Mouse (Mus musculus): ENCODE results near the gene Ptov1. TPM values are rescaled to one million over a fixed set of nuclear protein-coding genes. Genes with fewer than 3 reads are reported as not detected.
A peak's percentile ranks its signal among the peaks of the same experiment; 100 is the strongest.

Ptov1 gene
- total RNA-seq, 2 experiments from 2014 or later, result 239 to 266 TPM

DNA sequence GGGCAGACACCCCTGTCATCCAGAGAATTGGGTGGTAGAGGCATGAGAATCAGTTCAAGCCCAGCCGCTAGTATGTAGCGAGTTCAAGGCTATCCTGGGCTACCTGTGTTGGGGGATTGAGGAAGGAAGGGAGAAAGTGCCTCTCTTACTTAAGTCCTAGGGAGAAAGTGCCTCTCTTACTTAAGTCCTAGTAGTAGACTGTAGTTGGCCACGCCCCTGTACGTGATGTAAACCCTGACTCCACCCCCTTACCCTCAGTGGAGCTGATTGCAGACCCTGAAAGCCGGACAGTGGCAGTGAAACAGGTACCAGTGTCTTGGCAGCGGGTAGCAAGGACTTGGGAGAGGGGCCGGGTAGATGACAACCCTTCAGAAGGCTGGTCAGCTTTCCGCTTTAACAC lies 11.7 kb downstream of the Ptov1 start:
- peak; percentile 59 for DNase-seq

GRCm38 (mm10) chr7:44857042-44857552 lies 12.5 kb downstream of the Ptov1 start, which contains the start of gene Pnkp:
Gene Pnkp, plus strand, starts transcription at chr7:44857139.
- peak; percentile 90 for DNase-seq

GRCm38 (mm10) chr7:44856265-44856916 lies 13.2 kb downstream of the Ptov1 start:
- no peak for DNase-seq

- DNase-seq, result no peak
Measured at GRCm38 (mm10) chr7:44855036-44855435, 14.6 kb downstream of the Ptov1 start.

DNA sequence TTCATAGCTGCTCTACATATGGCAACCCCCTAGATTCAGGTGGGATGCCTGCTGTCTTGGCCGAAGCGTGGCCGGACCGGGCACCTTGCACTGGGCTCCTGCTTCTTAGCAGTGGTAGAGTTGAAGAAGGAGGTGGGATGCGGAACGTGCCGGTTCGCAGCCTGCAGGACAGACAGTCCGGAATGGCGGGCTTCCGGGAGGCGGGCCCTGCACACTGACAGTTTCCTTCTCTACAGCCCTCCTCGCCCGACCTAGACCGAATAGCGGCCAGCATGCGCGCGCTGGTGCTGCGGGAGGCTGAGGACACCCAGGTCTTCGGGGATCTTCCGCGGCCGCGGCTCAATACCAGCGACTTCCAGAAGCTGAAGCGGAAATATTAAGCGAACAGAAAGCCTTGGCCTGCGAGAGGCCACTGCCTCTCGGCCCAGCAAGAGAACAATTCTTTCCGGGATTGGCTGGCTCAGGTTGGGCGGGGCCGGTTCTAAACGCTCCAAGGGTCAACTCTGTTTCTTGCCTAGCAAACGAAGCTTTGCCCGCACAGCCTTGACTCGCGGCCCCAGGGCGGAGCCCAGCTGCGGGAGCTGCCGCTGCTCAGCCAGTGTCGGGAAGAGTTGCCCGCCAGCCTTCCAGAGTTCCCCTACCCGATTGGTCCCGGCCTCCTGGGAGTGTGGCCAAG lies 15.1 kb downstream of the Ptov1 start:
- peak; percentile 95 for DNase-seq

DNA sequence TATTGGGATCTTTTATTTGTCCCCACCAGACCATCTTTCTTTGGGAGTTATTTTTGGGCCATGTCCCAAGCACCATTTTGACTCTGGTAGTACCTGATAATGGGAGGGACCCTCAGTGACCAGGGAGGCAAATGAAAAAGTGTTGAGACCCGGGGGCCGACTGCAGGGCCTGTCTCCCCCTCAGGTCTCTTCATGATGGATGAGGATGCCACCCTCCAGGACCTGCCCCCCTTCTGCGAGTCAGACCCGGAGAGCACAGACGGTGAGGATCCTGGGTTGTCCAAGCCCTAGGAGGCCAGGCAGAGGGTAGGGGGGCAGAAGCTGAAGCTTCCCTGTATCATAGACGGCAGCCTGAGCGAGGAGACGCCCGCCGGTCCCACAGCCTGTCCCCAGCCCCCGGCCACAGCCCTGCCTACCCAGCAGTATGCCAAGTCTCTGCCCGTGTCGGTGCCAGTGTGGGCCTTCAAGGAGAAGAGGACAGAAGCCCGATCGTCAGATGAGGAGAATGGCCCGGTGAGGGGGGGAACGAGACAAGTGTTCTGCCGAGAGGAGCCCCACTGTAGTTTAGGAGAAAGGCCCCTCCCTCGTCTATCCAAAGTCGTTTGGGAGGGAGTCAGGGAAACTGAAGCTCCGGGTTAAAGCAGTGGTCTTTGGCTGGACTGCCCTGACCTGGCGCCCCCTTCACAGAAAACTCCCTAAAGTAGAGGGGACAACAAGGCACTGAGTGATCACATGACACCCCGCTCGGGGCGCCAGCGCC lies 15.8 kb downstream of the Ptov1 start:
- peak; percentile 53 for DNase-seq

DNA sequence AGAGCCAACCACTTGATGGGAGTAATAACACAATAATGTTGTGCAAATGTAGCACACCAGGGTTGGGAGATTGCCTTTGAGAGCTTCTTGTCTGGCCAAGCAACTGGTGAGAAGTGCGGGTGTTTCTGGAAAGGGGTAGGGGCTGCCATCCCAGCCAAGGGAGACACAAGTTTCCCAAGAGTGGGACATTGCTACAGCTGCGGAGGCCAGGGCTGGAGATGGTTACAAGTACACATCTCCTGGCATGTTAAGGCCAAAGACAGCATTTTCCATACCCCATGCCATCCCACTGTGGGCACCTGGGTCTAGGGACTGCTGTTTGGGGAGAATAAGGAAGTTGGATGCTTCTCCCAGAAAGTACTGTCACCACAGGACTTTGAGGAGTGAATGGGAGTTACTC lies 16.5 kb downstream of the Ptov1 start:
- no peak for DNase-seq

DNA sequence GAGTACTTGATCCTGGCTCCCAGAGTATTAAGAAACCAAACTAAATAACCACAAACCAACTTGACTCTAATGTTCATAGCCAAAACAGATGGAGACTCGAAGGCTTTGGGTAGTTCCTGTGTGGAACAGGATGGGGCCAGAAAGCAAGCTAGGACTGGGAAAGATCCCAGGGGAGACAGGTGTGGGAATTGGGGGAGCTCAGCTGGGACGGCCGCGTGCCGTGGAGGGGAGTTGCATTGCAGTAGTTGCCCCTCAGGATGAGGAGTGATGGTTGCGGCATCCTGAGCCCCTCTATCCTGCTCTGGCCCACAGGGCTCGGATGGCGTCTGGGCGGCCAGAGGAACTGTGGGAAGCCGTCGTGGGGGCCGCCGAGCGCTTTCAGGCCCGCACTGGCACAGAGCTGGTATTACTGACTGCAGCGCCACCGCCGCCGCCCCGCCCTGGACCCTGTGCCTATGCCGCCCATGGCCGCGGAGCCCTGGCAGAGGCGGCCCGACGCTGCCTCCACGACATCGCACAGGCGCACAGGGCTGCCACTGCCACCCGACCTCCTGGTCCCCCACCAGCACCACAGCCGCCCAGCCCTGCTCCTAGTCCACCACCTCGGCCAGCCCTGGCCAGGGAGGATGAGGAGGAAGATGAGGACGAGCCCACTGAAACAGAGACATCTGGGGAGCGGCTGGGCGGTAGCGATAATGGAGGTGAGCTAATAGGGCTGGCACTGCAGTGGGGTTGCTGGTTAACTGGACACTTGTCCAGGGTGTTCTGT lies 17.1 kb downstream of the Ptov1 start:
- DNase-seq, result no peak

DNA sequence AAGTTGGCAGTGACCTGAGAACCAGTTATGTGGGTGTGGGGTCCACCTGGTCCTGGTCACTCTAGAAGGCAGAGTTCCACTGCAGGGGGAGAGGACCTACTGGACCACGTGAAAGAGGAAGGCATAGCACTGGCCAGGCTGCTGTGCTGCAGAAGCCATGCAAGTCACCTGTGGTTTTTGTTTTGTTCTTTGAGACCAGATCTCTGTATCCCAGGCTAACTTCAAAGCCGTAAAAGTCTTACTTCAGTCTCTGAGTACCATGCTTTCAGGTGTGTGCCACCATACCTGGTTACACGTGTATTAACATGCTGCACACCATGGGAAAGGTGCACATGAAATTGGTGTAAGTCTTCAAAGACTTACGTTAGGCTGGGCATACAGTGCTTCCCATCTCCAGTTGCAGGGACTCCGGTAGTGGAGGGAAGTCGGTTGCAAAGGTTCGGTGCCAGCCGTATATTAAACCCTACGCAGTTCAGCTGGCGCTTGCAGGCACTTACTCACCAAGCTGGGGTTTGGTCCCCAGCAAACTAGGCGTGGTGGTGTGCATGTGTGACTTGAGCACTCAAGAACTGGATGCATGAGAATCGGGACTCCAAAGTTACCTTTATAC lies 17.9 kb downstream of the Ptov1 start:
- DNase-seq, result no peak

GRCm38 (mm10) chr7:44850789-44851624 lies 18.6 kb downstream of the Ptov1 start:
- DNase-seq, result no peak

GRCm38 (mm10) chr7:44850146-44850545 lies 19.4 kb downstream of the Ptov1 start:
- DNase-seq, result peak; percentile 88

- DNase-seq, result peak; percentile 93
Measured at GRCm38 (mm10) chr7:44849416-44850111, 20.0 kb downstream of the Ptov1 start.

- DNase-seq, result peak; percentile 98
Measured at GRCm38 (mm10) chr7:44848561-44849415, 20.8 kb downstream of the Ptov1 start, which contains the start of the genes Akt1s1 and Tbc1d17. Gene Akt1s1, plus strand, starts transcription at chr7:44848991. Gene Tbc1d17, minus strand, starts transcription at chr7:44849079.

GRCm38 (mm10) chr7:44847772-44848171 lies 21.8 kb downstream of the Ptov1 start:
- DNase-seq, result no peak

- no peak for DNase-seq
Measured at GRCm38 (mm10) chr7:44846804-44847203, 22.8 kb downstream of the Ptov1 start.

DNA sequence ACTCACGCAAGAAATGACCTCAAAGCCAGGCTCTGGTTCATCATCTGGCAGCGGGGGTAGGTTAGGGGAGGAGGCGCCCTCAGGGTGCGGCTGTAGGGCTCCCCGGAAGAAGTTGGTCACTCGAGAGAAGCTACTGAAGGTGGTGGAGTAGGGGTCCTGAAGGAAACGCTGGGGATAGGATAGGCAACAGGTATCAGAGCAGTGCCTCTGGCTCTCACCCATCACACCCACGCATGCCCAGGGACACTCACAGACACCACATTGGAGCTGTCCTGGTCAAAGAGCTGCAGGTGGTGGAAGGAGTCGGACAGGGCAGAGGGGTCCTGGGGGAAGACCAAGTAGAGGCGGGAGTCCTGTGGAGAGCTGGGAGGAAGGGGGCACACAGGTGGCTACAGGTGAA lies 24.6 kb downstream of the Ptov1 start:
- DNase-seq, result no peak

DNA sequence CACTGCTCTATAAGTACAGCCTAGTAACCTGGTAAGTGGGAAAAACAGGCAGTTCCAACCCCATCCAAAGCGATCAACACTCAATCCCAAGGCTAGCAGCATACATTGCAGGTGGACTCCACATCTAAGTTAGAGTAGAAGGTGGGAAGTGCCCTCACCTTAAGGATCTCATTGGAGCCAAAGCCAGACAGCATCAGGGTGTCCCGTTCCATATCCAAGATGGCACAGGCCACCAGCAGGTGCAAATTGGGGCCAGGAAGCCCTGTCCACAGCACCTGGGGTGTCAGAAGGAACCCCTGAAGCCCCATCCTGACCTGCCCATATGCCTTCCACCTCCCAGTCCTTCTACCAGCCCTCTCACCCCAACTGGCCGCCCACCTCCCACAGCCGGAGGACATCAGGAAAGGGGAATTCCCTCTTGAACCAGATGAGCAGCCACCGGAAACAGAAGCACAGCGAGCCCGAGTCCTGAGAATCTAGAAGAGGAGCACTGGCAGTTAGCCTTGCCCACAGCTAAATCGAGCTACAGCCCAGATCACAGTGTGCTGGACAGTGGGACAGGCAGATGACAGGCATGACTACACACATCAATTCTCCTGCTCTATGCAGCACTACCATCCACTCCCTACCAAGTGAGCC lies 27.6 kb downstream of the Ptov1 start:
- DNase-seq, result no peak

DNA sequence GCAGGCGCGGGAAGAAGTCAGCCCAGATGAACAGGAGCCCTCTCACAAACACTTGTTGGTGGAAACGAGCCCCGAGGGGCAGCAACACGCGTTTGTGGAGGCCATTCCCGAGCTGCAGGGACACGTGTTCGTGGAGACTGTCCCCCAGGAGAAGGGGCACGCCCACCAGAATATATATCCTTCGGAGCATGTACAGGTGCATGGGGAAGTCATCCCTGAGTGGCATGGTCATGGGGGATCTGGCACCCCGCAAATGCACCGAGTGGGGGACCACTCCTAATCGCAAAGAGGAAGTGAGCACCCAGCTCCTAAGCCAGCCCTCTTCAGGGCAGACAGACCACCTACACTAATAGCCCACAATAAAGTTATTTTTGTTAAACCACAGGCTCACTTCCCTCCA lies 29.2 kb downstream of the Ptov1 start:
- no peak for DNase-seq
